29 mouse cellular contexts compared by ENCODE assay signal in genomic region chr10:108954952-108955351, GRCm38 (mm10). TPM values are rescaled to one million over a fixed set of nuclear protein-coding genes. Genes with fewer than 3 reads are reported as not detected.
"Had no signal": no experiment of that assay in that cellular context is flagged by ENCODE, and none has a peak within 500 bp of the region (broad histone marks: within the 10 kb centered on the region; RNA-seq: fewer than 3 reads in every experiment).

No protein-coding gene starts in this region.

- H3K36me3 ChIP-seq: embryonic facial prominence, embryonic 10.5 days; embryonic facial prominence, embryonic 12.5 days; embryonic facial prominence, embryonic 13.5 days; embryonic facial prominence, embryonic 15.5 days; forebrain, embryonic 10.5 days; forebrain, embryonic 12.5 days; forebrain, embryonic 15.5 days; heart, embryonic 10.5 days had no signal

- H3K27me3 ChIP-seq: embryonic facial prominence, embryonic 12.5 days; embryonic facial prominence, embryonic 13.5 days; embryonic facial prominence, embryonic 15.5 days; forebrain, embryonic 12.5 days; forebrain, embryonic 13.5 days; forebrain, embryonic 15.5 days had no signal

- H3K4me1 ChIP-seq: embryonic facial prominence, embryonic 10.5 days; embryonic facial prominence, embryonic 12.5 days; embryonic facial prominence, embryonic 13.5 days; embryonic facial prominence, embryonic 15.5 days; forebrain, embryonic 10.5 days; forebrain, embryonic 12.5 days; forebrain, embryonic 13.5 days; forebrain, embryonic 15.5 days; heart, embryonic 10.5 days had no signal

- H3K4me3 ChIP-seq: embryonic facial prominence, embryonic 10.5 days; embryonic facial prominence, embryonic 12.5 days; embryonic facial prominence, embryonic 13.5 days; embryonic facial prominence, embryonic 15.5 days; erythroblast, embryonic 14.5 days; forebrain, embryonic 10.5 days; forebrain, embryonic 12.5 days; forebrain, embryonic 13.5 days; forebrain, embryonic 15.5 days; gastrocnemius, adult 2 months; heart, adult 2 months; heart, embryonic 10.5 days had no signal

- DNase-seq: cerebellum, adult 9-10 months; cerebellum, adult 9-11 months; cerebellum, postnatal 10 days; cerebellum, postnatal 14 days; cerebellum, postnatal 25 days; cerebellum, postnatal 36 days; embryo, embryonic 11 days; forebrain, postnatal 0 days; gastrocnemius, adult 2 months; gastrocnemius, postnatal 10 days; gastrocnemius, postnatal 14 days; gastrocnemius, postnatal 25 days; gastrocnemius, postnatal 36 days; heart, adult 18-20 months; heart, adult 2 months had no signal

- H3K4me2 ChIP-seq: embryonic facial prominence, embryonic 12.5 days; embryonic facial prominence, embryonic 13.5 days; embryonic facial prominence, embryonic 15.5 days; forebrain, embryonic 12.5 days; forebrain, embryonic 13.5 days; forebrain, embryonic 15.5 days; heart, embryonic 11.5 days had no signal

- ATAC-seq: forebrain, embryonic 13.5 days; forebrain, embryonic 14.5 days; forebrain, embryonic 15.5 days; forebrain, postnatal 0 days had no signal

- H3K9me3 ChIP-seq: embryonic facial prominence, embryonic 10.5 days; embryonic facial prominence, embryonic 12.5 days; embryonic facial prominence, embryonic 13.5 days; embryonic facial prominence, embryonic 15.5 days; forebrain, embryonic 10.5 days; forebrain, embryonic 12.5 days; forebrain, embryonic 13.5 days; forebrain, embryonic 15.5 days; heart, embryonic 10.5 days had no signal

- H3K9ac ChIP-seq: embryonic facial prominence, embryonic 12.5 days; embryonic facial prominence, embryonic 13.5 days; embryonic facial prominence, embryonic 15.5 days; forebrain, embryonic 12.5 days; forebrain, embryonic 13.5 days; forebrain, embryonic 15.5 days; forebrain, postnatal 0 days had no signal

- H3K27ac ChIP-seq: embryonic facial prominence, embryonic 10.5 days; embryonic facial prominence, embryonic 12.5 days; embryonic facial prominence, embryonic 13.5 days; embryonic facial prominence, embryonic 15.5 days; forebrain, embryonic 10.5 days; forebrain, embryonic 12.5 days; forebrain, embryonic 13.5 days; forebrain, embryonic 15.5 days; gastrocnemius, adult 2 months; heart, adult 2 months; heart, embryonic 10.5 days had no signal

RNA-seq across cellular contexts. Expression of gene Syt1, which starts 55.8 kb away (rescaled TPM):
- total RNA-seq: common myeloid progenitor, adult 5-6 weeks; gastrocnemius, adult 2 months; gastrocnemius, postnatal 25 days; gastrocnemius, postnatal 36 days; granulocyte monocyte progenitor cell, adult 5-6 weeks had no signal
- polyA plus RNA-seq: erythroblast, embryonic 14.5 days had no signal
